Mouse (Mus musculus) embryo, embryonic 10.5 days (tissue): Measurements from ENCODE around the gene Cdkal1.

ENCODE experiments used
- DNase-seq: peaks from one replicate; pipeline ENCODE4 v3.0.0-alpha.2; 2015; ENCODE audit warnings: low spot score

The Cdkal1 gene

DNA sequence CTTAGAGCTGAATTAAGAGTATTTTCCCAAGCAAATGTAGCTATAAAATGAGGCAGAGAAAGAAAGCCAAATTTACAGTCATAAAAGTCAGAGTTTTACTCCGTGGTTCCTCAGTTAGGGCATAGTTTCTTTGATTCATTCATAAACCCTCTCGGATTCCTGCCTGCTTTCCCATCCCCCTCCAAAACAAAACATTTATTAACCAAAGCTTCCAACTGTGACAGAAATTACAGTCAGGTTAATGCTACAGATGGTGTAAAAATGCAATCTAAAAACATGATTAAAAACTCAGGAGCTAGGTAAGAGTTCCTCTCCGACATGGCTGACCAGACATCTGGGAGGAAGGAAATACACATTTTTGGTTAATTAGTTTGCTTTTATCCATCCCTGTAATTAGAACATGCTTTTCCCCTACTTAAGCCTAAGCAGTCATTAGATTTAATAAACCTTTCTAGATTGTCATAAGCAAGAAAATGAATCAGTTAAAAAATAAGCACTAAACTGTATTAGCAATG, 452.9 kb downstream of the Cdkal1 start:
- DNase-seq: no peak

- DNase-seq: no peak
Measured at GRCm38 (mm10) chr13:29399908-29400307, 455.6 kb downstream of the Cdkal1 start.

DNA sequence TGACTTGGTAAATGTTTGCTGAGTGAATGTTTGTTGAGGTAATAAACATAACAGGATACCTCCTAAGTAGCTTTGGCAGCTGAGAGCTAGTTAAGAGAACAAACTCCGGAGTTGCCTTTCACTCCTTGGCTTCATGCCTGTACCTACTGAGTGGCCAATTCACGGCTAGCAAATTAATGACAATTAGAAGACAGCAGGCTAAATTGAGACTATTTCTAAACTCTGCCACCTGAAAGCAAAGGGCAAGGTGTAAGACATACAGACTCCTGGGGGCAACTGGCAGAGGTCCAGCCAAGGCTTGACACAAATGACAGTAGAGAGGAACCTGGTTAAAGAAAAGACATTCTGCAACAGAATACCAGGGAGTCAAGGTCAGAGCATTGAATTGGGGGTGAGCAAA, 457.0 kb downstream of the Cdkal1 start:
- no peak for DNase-seq

GRCm38 (mm10) chr13:29395694-29396093, 459.8 kb downstream of the Cdkal1 start:
- no peak for DNase-seq

GRCm38 (mm10) chr13:29390025-29390424, 465.4 kb downstream of the Cdkal1 start:
- DNase-seq: no peak

GRCm38 (mm10) chr13:29388918-29389317, 466.6 kb downstream of the Cdkal1 start:
- DNase-seq: no peak

DNA sequence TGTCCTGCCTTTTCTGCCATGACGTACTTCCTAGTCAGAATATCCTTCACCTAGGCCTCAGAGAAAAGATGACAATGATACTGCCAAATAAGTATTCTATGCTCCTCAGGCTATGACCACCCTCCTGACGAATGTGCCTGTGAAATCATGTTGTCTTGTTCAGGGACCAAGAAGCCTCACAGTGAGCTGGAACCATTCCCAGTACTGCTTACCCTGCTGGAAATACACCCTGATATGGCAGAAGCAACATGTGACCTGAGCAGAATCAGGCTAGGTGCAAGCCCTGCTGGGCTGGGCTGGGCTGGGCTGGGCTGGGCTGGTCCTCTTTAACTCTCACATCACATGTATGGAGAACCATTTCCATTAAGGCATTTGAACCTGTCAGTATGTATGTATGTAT, 477.9 kb downstream of the Cdkal1 start:
- no peak for DNase-seq

- no peak for DNase-seq
Measured at GRCm38 (mm10) chr13:29371916-29372315, 483.6 kb downstream of the Cdkal1 start.

DNA sequence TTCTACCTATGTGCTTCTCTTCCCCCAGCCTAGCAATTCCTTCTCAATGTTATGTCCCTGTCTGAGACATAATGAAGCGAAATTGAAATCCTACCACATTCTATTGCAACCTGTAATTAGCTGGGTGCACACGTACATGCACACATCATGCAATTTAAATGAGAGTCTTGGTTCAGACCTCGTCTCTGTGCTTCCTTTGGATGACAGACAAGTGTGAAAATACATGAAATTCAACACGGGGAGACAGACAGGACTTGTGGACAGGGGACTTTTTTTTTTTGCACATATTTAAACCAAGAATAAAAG, 484.1 kb downstream of the Cdkal1 start:
- no peak for DNase-seq

DNA sequence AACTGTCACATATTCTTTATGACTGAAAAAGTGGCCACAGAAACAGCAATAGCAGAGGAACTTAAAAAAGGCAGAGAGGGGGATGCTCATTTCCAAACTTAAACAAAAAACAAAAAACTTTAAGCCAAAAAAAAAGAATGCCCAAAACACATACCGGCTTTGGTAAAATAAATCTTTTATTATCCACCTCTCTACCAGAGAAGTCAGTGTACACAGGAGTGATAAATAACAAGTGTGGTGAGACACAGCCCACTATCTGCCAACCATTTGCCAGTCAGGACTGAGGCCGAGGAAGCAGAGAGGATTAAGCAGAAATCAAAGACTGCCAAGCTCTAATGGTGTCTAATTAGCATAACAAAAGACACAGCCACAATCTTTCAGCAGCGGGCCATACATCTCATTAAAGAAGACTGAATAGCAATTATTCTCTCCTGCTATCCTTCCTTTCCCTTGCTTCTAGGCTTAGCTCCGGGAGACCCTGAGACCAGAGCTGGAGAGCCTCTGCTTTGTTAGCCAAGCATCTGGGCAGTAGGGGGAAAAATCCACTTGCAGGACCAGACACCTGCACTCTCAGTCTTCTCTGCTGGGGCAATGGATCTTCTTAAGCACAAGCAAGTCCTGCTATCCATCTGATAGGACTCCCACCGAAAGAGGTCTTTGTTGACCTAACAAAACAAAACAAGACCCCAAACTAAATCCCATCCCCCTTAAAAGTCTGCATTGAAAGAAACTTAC, 484.6 kb downstream of the Cdkal1 start:
- DNase-seq: peak; percentile 80

GRCm38 (mm10) chr13:29368806-29369205, 486.7 kb downstream of the Cdkal1 start:
- DNase-seq: no peak

GRCm38 (mm10) chr13:29364901-29365625, 490.4 kb downstream of the Cdkal1 start:
- DNase-seq: no peak

DNA sequence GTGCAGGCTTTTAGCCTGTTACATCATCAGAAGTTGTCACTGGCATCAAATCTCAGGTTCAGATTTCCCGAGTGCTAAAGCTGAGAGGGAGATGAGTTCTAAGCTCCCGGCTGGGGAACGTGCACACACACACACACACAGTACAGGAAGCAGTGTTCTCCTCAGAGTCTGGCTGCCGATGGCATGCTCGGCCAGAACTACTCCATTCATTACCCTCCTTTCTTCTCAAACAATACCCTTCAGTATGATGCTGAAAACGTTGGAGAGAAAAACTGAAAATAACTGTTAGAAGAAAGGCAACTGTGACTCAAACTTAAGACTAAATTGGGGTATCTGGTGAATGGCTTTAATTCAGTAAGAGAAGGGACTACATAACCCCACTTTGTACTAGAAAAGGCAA, 491.5 kb downstream of the Cdkal1 start:
- no peak for DNase-seq

DNA sequence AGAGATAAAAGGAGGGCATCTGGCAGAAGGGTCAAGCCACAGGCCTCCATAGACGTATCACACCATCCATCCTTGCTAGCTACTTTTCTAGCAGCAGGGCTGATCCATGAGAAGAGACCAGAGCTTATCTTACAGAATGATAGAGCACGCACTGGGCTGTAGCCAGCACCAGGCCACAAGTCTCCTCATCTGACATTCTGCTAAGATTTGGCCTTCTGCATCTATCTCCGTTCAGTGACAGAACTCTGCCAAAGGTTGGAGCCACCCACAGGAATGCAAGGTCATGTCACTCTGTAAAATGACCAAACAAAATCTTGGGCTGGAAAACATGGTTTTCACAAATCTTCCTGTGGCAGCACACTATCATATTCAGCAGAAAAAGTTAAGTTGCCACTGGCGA, 493.6 kb downstream of the Cdkal1 start:
- DNase-seq: no peak

DNA sequence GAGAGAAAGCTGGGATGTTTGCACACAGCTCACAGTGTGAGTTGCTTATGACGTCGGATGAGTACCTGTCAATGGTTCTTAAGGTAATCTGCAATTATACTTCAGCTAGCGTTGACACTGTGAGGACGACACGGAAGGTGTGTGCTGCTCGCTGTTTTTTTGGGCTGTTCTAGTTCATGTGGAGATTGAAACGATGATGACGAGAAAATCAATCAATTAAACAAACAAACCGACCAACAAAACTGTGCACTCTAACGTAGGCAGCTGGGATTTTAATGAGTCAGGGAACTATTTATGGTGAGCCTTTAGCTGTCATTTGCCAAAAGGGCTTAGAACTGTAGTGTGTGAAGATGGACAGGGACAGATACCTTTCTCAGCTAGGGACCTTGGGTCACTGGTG, 494.6 kb downstream of the Cdkal1 start:
- no peak for DNase-seq

- DNase-seq: no peak
Measured at GRCm38 (mm10) chr13:29359341-29359740, 496.1 kb downstream of the Cdkal1 start.

GRCm38 (mm10) chr13:29357483-29357882, 498.0 kb downstream of the Cdkal1 start:
- DNase-seq: no peak

GRCm38 (mm10) chr13:29356158-29356485, 499.4 kb downstream of the Cdkal1 start:
- DNase-seq: peak; percentile 31

DNA sequence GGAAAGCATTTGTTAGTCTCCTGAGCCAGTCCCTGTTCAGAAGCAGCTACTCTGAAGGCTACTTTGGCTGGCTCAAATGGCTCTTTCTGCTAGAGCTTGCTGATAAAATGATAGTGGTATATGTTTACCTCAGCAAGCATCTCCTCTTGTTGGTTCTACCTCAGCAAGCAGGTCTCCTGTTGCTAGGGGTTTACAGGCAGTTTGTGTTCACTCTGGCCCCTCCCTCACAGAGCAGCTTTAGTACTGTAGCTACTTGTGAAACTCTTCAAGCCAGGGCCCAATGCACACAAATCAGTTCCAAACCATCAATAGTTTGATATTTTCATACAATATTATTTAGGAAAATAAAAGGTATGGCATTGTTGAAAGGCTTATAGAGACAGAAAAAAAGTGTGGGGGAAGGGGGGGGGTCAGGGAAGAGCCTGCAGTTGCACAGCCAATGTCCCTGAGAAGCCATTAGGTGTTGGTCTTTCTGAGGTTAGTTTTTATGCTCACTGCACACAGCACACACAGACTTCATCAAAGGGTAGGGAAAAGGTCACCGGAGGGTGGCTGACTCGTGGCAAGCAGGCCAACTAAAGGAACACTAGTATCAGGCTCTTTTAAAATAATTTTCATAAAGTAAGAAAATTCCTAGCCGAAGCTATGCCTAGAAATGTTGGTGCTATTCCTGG, 499.9 kb downstream of the Cdkal1 start:
- no peak for DNase-seq

- DNase-seq: no peak
Measured at GRCm38 (mm10) chr13:29354943-29355342, 500.5 kb downstream of the Cdkal1 start.

DNA sequence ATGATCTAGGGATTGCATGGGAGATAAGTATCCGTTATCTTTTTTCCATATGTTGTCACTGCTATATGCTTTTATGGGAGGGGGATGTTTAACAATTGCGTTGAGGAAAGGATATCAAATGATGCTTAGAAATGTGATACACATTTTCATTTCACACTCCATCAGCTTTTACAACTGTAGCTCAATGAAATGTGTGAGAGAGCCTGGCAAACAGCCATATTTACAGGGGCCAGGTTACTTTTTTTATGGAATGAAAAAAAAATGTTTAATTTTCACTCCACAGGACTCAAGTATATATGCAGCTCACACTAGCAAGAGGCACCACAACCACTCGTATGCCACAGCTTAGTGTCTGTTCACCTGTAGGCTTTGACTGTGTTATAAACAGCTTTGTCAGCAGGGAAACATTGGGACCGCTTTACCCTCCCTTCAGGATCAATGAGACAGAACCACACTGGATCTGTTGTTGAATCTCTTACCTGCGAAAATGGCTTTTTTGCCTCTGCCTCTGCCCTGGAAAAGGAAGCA, 501.5 kb downstream of the Cdkal1 start:
- no peak for DNase-seq

DNA sequence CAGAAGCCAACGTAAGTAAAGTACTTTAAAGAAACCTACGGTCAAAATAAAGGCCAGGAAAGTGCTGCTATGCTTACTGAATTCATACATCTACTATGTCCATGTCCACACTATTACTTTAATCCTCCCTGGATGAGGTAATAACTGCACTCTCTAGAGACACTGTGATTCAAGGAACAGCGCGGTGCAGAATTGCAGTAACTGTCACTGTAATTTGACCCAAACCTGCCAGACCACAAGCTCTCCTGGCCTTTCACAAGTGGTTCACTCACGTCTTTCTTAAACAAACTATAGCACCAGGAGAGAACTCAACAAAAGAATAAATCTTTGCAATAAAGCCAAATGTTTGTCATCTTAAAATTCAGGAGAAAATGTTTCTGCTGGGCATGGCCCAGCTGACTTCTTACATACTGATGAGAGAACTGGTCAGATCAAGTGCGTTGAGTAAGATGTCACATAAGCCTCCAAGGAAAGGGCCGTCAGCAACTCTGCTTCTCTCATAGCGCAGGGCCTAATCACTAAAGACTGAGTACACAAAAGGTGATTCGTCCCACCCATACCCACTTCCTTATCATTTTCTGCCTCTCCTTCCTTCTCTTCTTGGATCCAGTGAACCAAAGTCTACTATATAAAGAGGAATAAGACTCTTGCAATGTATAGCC, 504.3 kb downstream of the Cdkal1 start:
- DNase-seq: no peak
